ENCODE assay signal across 28 mouse cellular contexts in the genomic region with DNA sequence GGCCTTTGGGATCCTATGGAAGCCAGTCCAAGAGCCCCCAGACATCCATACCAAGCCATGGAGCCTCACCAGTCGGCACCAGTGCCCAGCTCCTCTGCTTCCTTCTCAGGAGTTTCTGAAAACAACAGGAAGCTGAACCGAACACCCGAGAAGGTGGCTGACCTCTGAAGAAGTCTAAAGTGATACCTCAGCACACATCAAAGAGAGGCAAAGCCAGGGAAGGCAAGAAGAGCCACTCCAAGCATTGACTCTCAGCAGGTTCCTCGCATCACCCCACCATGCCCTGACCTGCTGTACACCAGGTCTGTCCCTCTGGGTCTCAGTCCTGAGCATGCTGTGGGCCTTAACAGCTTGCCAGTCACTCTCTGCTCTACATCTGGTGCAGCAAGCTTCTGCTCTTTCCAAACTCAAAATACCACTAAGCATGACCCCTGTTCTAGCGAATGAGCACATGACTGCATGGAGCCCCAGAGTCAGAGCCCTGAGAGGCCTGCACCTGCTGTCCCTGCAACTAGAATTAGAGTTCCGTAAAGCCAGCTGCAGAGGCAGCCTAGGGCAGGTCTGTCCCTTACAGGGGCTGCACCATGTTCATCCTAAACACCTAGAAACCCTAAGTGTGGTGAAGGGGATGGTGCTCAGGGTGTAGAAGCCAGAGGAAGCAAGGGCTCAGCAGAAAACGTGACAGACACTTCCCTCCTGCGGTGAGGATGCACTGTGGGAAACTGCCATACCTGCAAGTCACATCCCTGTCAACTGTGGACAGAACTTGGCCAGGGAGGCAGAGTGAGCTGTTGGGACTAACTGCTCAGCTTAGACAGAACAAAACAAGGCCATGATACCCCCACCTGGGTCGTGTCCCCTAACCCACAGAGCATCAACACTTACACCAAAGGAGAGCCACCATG. TPM values are rescaled to one million over a fixed set of nuclear protein-coding genes. Genes with fewer than 3 reads are reported as not detected.
A peak's percentile ranks its signal among the peaks of the same experiment; 100 is the strongest.
DNase-seq lines count a peak whose midpoint lies in the region; ATAC-seq and TF ChIP-seq lines count a peak whose summit lies in the region.
"Had no signal": no experiment of that assay in that cellular context is flagged by ENCODE, and none has a peak within 500 bp of the region (broad histone marks: within the 10 kb centered on the region; RNA-seq: fewer than 3 reads in every experiment).

No protein-coding gene starts in this region.

- TF ChIP-seq CTCF in spleen, adult 2 months (IDR thresholded peaks at IDR 0.05; ENCODE audit: extremely low read depth, insufficient read depth, insufficient read length, insufficient replicate concordance) = no peak
- no peak for TF ChIP-seq CTCF in small intestine, adult 2 months (IDR thresholded peaks at IDR 0.05; ENCODE audit: extremely low read depth, insufficient read length, insufficient replicate concordance, low read depth, low read length)
- no peak for TF ChIP-seq CTCF in lung, postnatal 0 days (IDR thresholded peaks at IDR 0.05)

- H3K4me2 ChIP-seq in heart, embryonic 16.5 days (ENCODE audit: low read depth, low read length) = no peak overlapping the region
- no peak overlapping the region for H3K4me2 ChIP-seq in lung, postnatal 0 days (replicated peaks; ENCODE audit: low read depth, low read length)
- H3K4me2 ChIP-seq: heart, embryonic 13.5 days; hindbrain, embryonic 14.5 days; limb, embryonic 13.5 days; liver, embryonic 13.5 days; lung, embryonic 14.5 days; midbrain, embryonic 15.5 days had no signal

- no peaks in the 10 kb centered on the region; the same call in 1 of the 2 replicates for H3K27me3 ChIP-seq in heart, embryonic 16.5 days (ENCODE audit: control insufficient read depth, insufficient read depth, low read length)
- H3K27me3 ChIP-seq in spleen, adult 2 months (ENCODE audit: control insufficient read depth, insufficient read depth, low read length) = no peaks in the 10 kb centered on the region
- no peaks in the 10 kb centered on the region for H3K27me3 ChIP-seq in small intestine, adult 2 months (ENCODE audit: control insufficient read depth, insufficient read depth, low read length)
- no peaks in the 10 kb centered on the region for H3K27me3 ChIP-seq in lung, postnatal 0 days (replicated peaks; ENCODE audit: insufficient read depth, low read length)
- H3K27me3 ChIP-seq: heart, embryonic 13.5 days; limb, embryonic 13.5 days; liver, embryonic 13.5 days; midbrain, embryonic 15.5 days had no signal

- H3K9me3 ChIP-seq in heart, embryonic 16.5 days (replicated peaks; ENCODE audit: control insufficient read depth, low read length) = no peaks in the 10 kb centered on the region
- no peaks in the 10 kb centered on the region for H3K9me3 ChIP-seq in lung, postnatal 0 days (ENCODE audit: low read length)
- H3K9me3 ChIP-seq: heart, embryonic 13.5 days; limb, embryonic 13.5 days; liver, embryonic 13.5 days; midbrain, embryonic 15.5 days had no signal

- H3K9ac ChIP-seq in heart, embryonic 16.5 days (ENCODE audit: low read length) = no peak overlapping the region
- H3K9ac ChIP-seq in lung, postnatal 0 days (replicated peaks; ENCODE audit: low read depth) = no peak overlapping the region
- H3K9ac ChIP-seq: heart, embryonic 13.5 days; hindbrain, embryonic 14.5 days; limb, embryonic 13.5 days; liver, embryonic 13.5 days; lung, embryonic 14.5 days; midbrain, embryonic 15.5 days had no signal

- 60% methylated on average over 9 of the region's 9 CpGs for WGBS in heart, embryonic 16.5 days
- WGBS in spleen, adult 2 months = 17% methylated on average over 9 of the region's 9 CpGs
- WGBS in small intestine, adult 2 months = 54% methylated on average over 9 of the region's 9 CpGs
- 50% methylated on average over 9 of the region's 9 CpGs for WGBS in lung, postnatal 0 days

- no peaks in the 10 kb centered on the region for H3K36me3 ChIP-seq in heart, embryonic 16.5 days (ENCODE audit: control insufficient read depth, insufficient read depth)
- H3K36me3 ChIP-seq in spleen, adult 2 months (ENCODE audit: control insufficient read depth, insufficient read depth, low read length) = peaks cover 10% of the 10 kb centered on the region
- 0 out of 2 replicates have a peak, but pooled peaks cover 1% of the 10 kb centered on the region for H3K36me3 ChIP-seq in small intestine, adult 2 months (ENCODE audit: control insufficient read depth, insufficient read depth, low read length)
- H3K36me3 ChIP-seq in lung, postnatal 0 days (ENCODE audit: insufficient read depth, low read length) = no peaks in the 10 kb centered on the region
- H3K36me3 ChIP-seq: heart, embryonic 13.5 days; limb, embryonic 13.5 days; liver, embryonic 13.5 days; midbrain, embryonic 15.5 days had no signal

- peak overlapping the region; percentile 22; the same call in 1 of the 2 replicates for H3K27ac ChIP-seq in heart, embryonic 16.5 days (ENCODE audit: low read length)
- H3K27ac ChIP-seq in spleen, adult 2 months (ENCODE audit: insufficient read depth, low read length) = peak overlapping the region; percentile 93
- peak overlapping the region; percentile 37; the same call in 1 of the 2 replicates for H3K27ac ChIP-seq in small intestine, adult 2 months (ENCODE audit: insufficient read depth, low read depth, low read length)
- no peak overlapping the region for H3K27ac ChIP-seq in lung, postnatal 0 days (ENCODE audit: low read length)
- H3K27ac ChIP-seq: heart, embryonic 13.5 days; hindbrain, embryonic 14.5 days; limb, embryonic 13.5 days; liver, embryonic 13.5 days; midbrain, embryonic 15.5 days had no signal

- TF ChIP-seq EP300 in lung, postnatal 0 days (IDR thresholded peaks at IDR 0.05) = no peak

- H3K4me3 ChIP-seq in heart, embryonic 16.5 days (ENCODE audit: low read length) = no peak overlapping the region
- H3K4me3 ChIP-seq in spleen, adult 2 months (ENCODE audit: extremely low read depth, insufficient read depth, insufficient read length) = peak overlapping the region; percentile 32; the same call in 1 of the 2 replicates
- H3K4me3 ChIP-seq in small intestine, adult 2 months (ENCODE audit: low read depth, low read length) = peak overlapping the region; percentile 14; the same call in 1 of the 2 replicates
- H3K4me3 ChIP-seq in lung, postnatal 0 days (ENCODE audit: low read depth, low read length) = no peak overlapping the region
- H3K4me3 ChIP-seq: heart, embryonic 13.5 days; limb, embryonic 13.5 days; liver, embryonic 13.5 days; midbrain, embryonic 15.5 days had no signal

- 0 out of 2 replicates have a peak, but pooled peaks have one; percentile 14 for ATAC-seq in heart, embryonic 16.5 days (replicated peaks; ENCODE audit: extremely low read depth, insufficient read depth, low FRiP score)
- ATAC-seq in lung, postnatal 0 days = no peak
- ATAC-seq: forebrain, embryonic 14.5 days; midbrain, embryonic 15.5 days had no signal

- no peaks in the 10 kb centered on the region for H3K4me1 ChIP-seq in heart, embryonic 16.5 days (ENCODE audit: control insufficient read depth, insufficient read depth, low read length)
- H3K4me1 ChIP-seq in spleen, adult 2 months (ENCODE audit: control insufficient read depth, insufficient read depth, insufficient read length) = peaks cover 55% of the 10 kb centered on the region
- 0 out of 2 replicates have a peak, but pooled peaks cover 2% of the 10 kb centered on the region for H3K4me1 ChIP-seq in small intestine, adult 2 months (ENCODE audit: control insufficient read depth, insufficient read depth, insufficient read length, low read length)
- no peaks in the 10 kb centered on the region for H3K4me1 ChIP-seq in lung, postnatal 0 days (ENCODE audit: insufficient read depth, low read depth, low read length)
- H3K4me1 ChIP-seq: limb, embryonic 13.5 days; midbrain, embryonic 15.5 days had no signal

- no peak for DNase-seq in heart, postnatal 25 days (ENCODE audit: low spot score)
- DNase-seq in spleen, adult 2 months (ENCODE audit: low read depth in 1 of 2, low spot score in 2 of 2) = no peak
- no peak for DNase-seq in spleen, postnatal 4 days (ENCODE audit: low spot score in 2 of 2)
- peak; percentile 56 for DNase-seq in thymus, postnatal 4 days
- no peak for DNase-seq in lung, postnatal 0 days (ENCODE audit: low spot score)
- no peak for DNase-seq in cerebellum, postnatal 36 days
- DNase-seq: B cell, adult 2 months; cerebellum, adult 2 months; cerebellum, postnatal 25 days; heart, postnatal 4 days; kidney, adult 8-10 months; liver, embryonic 13.5 days; lung, embryonic 14.5 days; lung, postnatal 36 days; right cerebral cortex, adult 18-20 months; right cerebral cortex, postnatal 4 days had no signal

- TF ChIP-seq POLR2A in spleen, adult 2 months (IDR thresholded peaks at IDR 0.05; ENCODE audit: low read depth, low read length) = no peak
- no peak for TF ChIP-seq POLR2A in small intestine, adult 2 months (IDR thresholded peaks at IDR 0.05; ENCODE audit: low read depth, low read length)

- intact Hi-C loops in heart, postnatal 25 days (cut with DNase I) = no loop called here

RNA-seq across cellular contexts. Expression of a gene that starts 10.8 kb away (rescaled TPM):
- 1.4 and 3.6 TPM in 2 replicates for polyA plus RNA-seq in heart, embryonic 16.5 days (2015; fragmentation: Nextera tagmentation; extraction: Ambion mirVana)
- under 1 TPM in 1 of 2 experiments, not detected in 1; 0.23 TPM for total RNA-seq in heart, postnatal 25 days (2021)
- 77.9 and 81.1 TPM in 2 replicates for polyA plus RNA-seq in spleen, adult 2 months (2012; rRNA removed)
- polyA plus RNA-seq in small intestine, adult 2 months (2012; rRNA removed) = 5.4 and 8.2 TPM in 2 replicates
- 0.25 and 0.40 TPM in 2 replicates for polyA plus RNA-seq in lung, postnatal 0 days (2015; fragmentation: Nextera tagmentation; extraction: Ambion mirVana)
- total RNA-seq: gastrocnemius, adult 8-10 months; layer of hippocampus, adult 8-10 months; left cerebral cortex, postnatal 25 days had no signal
- polyA plus RNA-seq: forebrain, embryonic 14.5 days; hindbrain, embryonic 14.5 days; neural tube, embryonic 14.5 days had no signal

RNA-seq across cellular contexts. Expression of a gene that starts 28.1 kb away (rescaled TPM):
- polyA plus RNA-seq in heart, embryonic 16.5 days (2015; fragmentation: Nextera tagmentation; extraction: Ambion mirVana) = 44.7 and 53.2 TPM in 2 replicates
- total RNA-seq in heart, postnatal 25 days (2021) = 1 to 10 TPM; 6.4 to 7.6 TPM
- polyA plus RNA-seq in spleen, adult 2 months (2012; rRNA removed) = 30.4 and 34.0 TPM in 2 replicates
- 8.0 and 15.8 TPM in 2 replicates for polyA plus RNA-seq in small intestine, adult 2 months (2012; rRNA removed)
- 28.1 and 29.5 TPM in 2 replicates for polyA plus RNA-seq in lung, postnatal 0 days (2015; fragmentation: Nextera tagmentation; extraction: Ambion mirVana)

RNA-seq across cellular contexts. Expression of a gene that starts 48.5 kb away (rescaled TPM):
- 6.0 and 8.4 TPM in 2 replicates for polyA plus RNA-seq in heart, embryonic 16.5 days (2015; fragmentation: Nextera tagmentation; extraction: Ambion mirVana)
- 1 to 10 TPM; 1.5 to 1.9 TPM for total RNA-seq in heart, postnatal 25 days (2021)
- 0.83 and 1.1 TPM in 2 replicates for polyA plus RNA-seq in spleen, adult 2 months (2012; rRNA removed)
- 1.2 and 1.6 TPM in 2 replicates for polyA plus RNA-seq in small intestine, adult 2 months (2012; rRNA removed)
- 17.8 and 19.0 TPM in 2 replicates for polyA plus RNA-seq in lung, postnatal 0 days (2015; fragmentation: Nextera tagmentation; extraction: Ambion mirVana)

RNA-seq across cellular contexts. Expression of a gene that starts 54.8 kb away (rescaled TPM):
- polyA plus RNA-seq in heart, embryonic 16.5 days (2015; fragmentation: Nextera tagmentation; extraction: Ambion mirVana) = 2.0 and 2.1 TPM in 2 replicates
- total RNA-seq in heart, postnatal 25 days (2021) = 10 to 100 TPM; 15.3 to 16.5 TPM
- polyA plus RNA-seq in spleen, adult 2 months (2012; rRNA removed) = 0.46 and 0.83 TPM in 2 replicates
- polyA plus RNA-seq in small intestine, adult 2 months (2012; rRNA removed) = 1.4 and 2.1 TPM in 2 replicates
- polyA plus RNA-seq in lung, postnatal 0 days (2015; fragmentation: Nextera tagmentation; extraction: Ambion mirVana) = 4.8 and 4.9 TPM in 2 replicates
- total RNA-seq: granulocyte monocyte progenitor cell, adult 5-6 weeks had no signal

Comparison
In these comparisons a context has a peak if more than half of its experiments do, and no peak if none do; other contexts are left out.
1. H3K4me3 ChIP-seq: peak in spleen, adult 2 months (single experiment) and small intestine, adult 2 months (single experiment); none in heart, embryonic 16.5 days (single experiment) and lung, postnatal 0 days (single experiment).